Mouse (Mus musculus) CH12F3 (cell line): ENCODE data around the gene Phc2.

ENCODE experiments used
- in situ Hi-C: fragments of 300-500 bp; cut with MboI; formaldehyde crosslinking; loops from 2 replicates; pipeline ENCODE4 v1.14.3; 2020; ENCODE audit warnings: low sequenced_read_pairs

Gene Phc2

DNA sequence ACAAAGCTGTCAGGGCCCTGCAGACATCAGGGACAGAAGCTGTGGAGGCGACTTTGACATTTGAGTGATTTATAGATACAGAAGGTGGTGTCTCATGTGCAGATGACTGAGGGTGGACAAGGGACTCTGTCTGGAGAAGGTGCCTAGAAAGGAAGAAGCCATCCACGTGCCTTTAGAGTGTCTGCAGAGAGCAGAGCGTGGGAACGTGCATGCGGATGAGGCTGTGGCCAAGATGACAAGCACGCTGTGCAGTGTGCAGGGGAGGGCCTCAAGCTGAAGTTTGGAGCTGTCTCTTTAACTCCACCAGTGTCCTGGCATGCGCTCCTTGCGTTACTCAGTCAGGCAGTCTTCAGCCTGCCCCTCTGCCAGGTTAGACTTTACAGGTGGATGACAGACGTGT is 34.5 kb downstream of the Phc2 start:
- in situ Hi-C loops, result no loop called here

- in situ Hi-C loops, result no loop called here
Observed at GRCm38 (mm10) chr4:128689739-128690304, 35.3 kb downstream of the Phc2 start.

DNA sequence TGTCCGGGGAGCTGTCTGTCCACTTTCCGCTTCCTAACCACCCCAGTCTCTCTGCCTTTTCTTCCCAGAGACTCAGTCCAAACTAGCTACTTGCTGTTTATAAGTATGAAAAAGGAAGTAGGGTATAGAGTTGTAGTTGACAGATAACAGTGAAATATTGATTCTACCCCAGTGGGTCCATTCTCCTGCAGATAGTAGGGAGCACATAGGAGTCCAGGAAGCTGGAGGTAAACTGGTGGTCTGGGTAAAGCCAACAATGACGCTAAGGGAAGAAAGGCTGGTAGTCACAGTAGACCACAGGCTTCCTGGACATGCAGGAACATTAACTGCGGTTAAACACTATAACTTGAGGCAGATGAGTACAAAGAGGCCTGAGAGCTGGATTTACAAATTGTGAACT is 36.7 kb downstream of the Phc2 start:
- in situ Hi-C loops, result no loop called here

GRCm38 (mm10) chr4:128692149-128692925 is 37.8 kb downstream of the Phc2 start:
- in situ Hi-C loops, result no loop called here

GRCm38 (mm10) chr4:128693207-128693606 is 38.7 kb downstream of the Phc2 start:
- in situ Hi-C loops, result no loop called here

- in situ Hi-C loops, result no loop called here
Observed at GRCm38 (mm10) chr4:128694315-128694714, 39.8 kb downstream of the Phc2 start.

DNA sequence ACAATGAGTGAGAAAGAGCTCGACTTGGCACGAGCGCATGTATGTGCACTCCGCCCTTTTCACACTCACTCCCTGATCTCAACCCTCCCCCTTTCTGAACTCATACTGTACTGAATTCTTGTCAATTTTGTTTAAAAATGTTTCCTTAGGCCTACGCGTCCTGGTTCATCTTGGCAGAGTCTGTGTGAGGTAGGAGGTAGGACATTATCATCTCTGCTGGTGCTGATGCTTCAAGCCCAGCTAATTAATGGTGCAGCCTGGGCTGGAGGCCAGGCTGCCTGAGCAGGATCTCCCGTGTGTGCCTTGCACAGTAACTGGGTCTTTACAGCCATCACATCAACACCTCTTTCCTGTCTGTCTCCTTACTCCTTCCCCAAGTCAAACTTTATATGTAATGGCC is 40.6 kb downstream of the Phc2 start:
- in situ Hi-C loops, result no loop called here

DNA sequence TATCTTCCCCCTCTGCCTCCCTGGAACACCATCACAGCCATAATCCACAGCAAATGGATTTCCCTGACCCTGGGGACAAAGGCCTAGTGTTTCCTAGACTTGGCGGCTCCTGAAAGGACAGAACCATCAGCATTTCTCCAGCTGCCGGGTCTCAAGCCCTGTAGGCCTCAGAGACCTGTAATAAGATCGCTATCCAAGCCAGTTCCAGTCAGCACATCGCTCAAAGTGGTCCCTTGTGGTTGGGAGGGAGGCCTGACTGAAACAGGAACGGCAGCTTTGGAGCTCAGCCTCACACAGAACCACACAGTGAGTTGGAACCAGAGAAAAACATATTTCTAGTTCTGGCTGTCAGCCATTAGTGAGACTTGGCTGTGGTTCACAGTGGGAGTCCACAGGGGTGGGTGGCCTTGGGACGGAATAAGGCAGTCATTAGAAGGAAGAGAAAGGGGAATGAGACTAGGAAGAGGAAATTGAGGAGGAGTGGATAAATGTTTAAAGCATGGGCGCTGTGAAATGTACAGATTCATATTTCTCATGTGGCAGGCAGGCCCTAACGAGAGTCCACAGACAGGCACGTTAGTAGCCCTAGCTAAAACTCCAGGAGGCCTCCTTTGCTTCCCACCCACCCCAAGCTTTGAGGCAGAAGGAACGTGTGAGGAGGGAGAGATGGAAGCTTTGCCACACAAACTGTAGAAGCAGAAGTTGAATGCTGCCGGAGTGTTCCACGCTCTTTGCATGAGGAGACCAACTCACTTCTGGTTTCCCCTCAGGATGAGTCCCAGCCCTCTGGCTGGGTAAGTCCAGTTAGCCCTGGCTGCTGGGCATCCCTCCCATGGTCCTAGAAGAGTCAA is 43.7 kb downstream of the Phc2 start:
- in situ Hi-C loops, result no loop called here

- in situ Hi-C loops, result no loop called here
Observed at GRCm38 (mm10) chr4:128699916-128700315, 45.4 kb downstream of the Phc2 start.

- in situ Hi-C loops, result no loop called here
Observed at GRCm38 (mm10) chr4:128700543-128700942, 46.0 kb downstream of the Phc2 start.

- in situ Hi-C loops, result loop anchor here (5.0 kb wide), 1 partner anchor 93 kb away; the partner anchor contains the start of gene Zscan20
Observed at GRCm38 (mm10) chr4:128705138-128705720, 50.7 kb downstream of the Phc2 start.

DNA sequence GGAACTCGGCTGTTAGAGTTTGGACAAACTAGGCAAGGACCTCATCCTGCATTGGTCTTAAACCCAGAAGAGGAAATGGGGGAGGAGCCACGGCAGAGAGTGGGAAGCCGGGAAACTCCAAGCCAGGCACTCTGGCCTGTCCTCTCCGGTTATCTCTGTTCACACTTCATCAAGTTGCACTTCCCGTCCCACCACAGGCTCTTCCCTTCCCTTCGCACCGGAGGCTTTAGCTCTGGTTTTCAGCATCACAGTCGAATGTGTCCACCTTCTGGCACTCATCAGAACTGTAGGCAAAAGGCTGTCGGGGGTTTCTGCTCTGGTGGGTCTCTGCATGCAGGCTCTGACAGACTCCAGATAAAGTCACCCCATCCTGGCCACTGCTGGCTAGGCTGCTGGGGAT is 52.1 kb downstream of the Phc2 start:
- in situ Hi-C loops, result loop anchor here (5.0 kb wide), 1 partner anchor 94 kb away; the partner anchor contains the start of gene Zscan20

DNA sequence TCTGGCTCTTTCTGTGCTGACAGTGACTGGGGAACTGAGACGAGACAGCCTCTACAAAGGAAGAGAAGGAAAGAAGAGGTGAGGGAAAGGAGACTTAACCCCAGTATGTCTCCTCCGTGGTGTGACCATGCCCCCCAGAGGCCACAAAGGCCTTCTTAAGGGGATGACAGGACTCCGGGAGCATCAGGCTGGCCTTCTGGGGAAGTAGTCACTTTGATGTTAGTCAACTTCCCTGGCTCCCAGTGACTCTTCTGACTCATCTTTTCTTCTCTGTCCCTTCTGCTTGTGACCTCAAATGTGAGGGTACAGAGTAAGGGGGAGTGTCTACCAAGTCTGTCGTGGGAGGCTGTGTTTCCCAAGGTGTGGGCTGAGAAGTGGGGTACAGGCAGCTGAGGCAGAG is 52.9 kb downstream of the Phc2 start:
- in situ Hi-C loops, result loop anchor here (5.0 kb wide), 1 partner anchor 95 kb away; the partner anchor contains the start of gene Zscan20

- in situ Hi-C loops, result loop anchor here (5.0 kb wide), 1 partner anchor 97 kb away; the partner anchor contains the start of gene Zscan20
Observed at GRCm38 (mm10) chr4:128709061-128709780, 54.7 kb downstream of the Phc2 start.

DNA sequence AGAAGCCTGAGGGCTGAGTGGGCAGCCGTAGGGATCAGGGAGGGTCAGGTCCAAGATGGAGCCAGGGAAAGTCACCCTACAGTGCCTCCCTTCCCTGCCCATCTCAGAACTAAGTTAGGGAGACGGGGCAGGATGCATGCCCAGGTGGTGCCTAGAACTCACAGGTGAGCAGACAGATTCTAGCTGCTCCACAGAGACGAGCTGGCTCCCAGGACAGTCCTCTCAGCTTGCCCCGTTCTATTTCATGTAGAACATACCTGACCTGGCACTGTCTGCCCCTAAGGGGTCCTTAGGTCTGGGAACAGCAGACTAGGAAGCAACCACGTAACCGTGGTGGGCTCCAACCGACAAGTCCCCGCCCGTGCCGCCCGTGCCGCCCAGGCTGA is 55.3 kb downstream of the Phc2 start:
- in situ Hi-C loops, result loop anchor here (5.0 kb wide), 1 partner anchor 97 kb away; the partner anchor contains the start of gene Zscan20

DNA sequence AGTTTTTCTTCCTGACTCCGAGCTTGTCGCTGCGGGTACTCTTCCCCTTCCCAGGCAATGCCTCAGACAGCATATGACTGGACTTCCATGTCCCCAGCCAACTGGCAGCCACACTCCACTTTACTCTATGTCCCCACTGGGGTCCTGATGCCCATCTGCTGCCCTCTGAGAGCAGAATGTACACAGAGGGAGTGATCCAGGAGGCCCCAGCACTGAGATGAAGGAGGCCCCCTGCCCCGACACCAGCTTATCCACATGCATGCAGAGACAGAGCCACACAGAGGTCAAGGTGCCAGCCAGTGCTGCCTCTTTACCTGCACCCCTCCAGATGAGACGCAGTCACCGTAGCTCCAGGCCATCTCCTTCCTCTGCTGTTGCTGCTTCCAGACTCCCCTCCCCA is 55.8 kb downstream of the Phc2 start:
- in situ Hi-C loops, result no loop called here

DNA sequence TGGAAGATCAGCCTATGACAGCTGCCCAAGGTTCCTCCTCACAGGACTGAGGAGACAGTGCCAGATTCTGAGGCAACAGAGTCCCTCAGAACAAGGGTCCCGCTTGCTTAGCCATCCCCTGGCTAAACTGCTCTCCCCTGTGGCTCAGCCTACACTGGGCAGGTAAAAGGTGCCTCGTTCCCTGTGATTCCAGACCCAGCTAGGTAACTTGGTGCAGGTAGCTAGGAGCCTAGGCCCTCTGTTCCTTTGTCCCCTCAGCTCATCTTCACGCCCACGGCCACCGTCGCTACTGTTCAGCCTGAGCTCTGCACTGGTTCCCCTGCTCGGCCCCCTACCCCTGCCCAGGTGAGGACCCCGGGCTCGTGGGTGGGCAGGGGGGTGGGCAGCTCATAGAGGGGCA is 56.3 kb downstream of the Phc2 start:
- in situ Hi-C loops, result no loop called here

DNA sequence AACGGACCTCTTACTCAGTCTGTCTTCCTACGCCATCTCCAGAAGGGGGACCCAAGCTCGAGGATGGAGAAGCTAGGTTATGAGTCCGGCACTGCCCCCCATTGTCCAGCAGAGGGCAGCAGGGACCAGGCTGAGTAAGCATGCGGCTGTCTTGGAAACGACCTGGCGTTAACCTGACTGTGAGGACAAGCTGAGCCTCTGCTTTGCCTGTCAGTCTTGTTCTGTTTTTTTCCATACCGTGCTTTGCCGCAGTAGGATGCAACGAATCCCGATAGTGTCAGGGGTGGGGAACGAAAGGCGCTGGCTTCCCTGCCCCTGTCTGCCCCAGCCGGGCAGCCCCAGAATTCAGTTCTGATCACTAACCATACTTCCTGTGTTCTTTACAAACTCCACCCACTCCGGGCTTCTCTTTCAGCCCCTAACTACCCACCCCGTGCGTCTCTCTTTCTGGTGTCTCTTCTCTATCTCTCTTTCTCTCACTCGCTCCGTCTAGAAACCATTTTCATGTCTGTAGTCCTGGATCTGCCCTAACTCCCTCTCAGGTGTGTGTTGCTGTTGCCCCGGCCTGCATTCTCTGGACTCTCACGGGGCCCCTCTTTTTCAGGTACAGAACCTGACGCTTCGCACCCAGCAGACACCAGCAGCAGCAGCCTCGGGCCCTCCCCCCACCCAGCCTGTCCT is 57.1 kb downstream of the Phc2 start:
- in situ Hi-C loops, result no loop called here

DNA sequence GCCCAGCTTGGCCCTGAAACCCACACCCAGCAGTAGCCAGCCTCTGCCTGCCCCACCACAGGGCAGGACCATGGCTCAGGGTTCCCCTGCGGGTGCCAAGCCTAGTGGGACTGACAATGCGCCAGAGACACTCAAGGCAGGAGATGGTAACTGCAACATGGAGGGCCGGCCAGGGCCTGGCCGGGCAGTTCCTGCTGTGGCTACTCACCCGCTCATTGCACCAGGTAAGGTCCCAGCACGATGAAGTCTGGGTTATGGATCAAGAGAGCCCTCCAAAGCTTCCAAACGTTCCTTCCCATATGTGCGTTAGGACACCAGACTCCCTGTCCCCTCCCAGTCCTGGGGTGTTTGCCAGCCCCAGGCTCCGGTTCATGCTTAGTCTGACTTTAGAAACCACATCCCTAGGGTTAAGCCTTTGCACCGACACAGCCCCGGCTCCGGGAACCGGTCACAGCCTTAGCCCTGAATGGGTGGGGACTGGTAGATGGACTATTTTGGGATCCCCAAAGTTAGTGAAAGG is 57.7 kb downstream of the Phc2 start:
- in situ Hi-C loops, result no loop called here

DNA sequence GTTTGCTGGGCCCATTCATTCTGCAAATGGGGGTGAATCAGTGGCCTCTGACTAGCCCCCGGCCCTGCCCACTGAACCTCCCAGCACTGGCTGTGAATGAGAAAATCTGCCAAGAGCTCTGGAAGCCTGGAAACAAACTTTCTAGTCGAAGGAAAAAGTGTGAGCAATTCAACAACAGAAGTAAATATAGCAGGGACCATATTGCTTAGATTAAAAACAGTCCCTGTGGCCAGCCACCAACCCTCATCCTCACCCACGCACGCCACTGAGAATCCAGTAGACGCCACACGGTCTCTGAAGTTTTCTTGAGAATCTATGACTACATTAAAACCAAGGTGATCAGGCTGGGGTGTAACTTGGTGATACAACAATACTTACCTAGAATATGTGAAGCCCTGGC is 58.4 kb downstream of the Phc2 start:
- in situ Hi-C loops, result no loop called here
